14 mouse cellular contexts compared by ENCODE assay signal in the genomic region with DNA sequence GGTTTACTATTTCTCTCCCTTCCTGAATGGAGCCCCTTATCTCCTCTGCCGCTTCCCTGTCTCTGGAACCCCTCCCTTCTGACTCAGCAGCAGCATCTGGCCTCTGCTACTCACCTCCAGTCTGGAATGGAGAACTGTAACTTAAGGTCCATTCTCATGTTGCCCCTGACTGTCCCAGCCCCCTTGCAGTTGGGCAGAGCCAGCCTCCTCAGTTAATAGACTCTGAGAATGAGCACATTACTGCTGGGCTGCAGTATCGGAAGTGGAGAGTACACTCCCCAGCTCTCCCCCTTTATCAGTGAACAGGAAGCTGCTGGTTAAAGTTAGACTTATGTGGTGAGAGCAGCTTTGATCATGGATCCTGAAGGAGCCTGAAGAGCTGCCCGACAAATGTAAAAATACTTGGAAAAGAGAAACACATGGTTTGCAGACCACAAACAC. TPM values are rescaled to one million over a fixed set of nuclear protein-coding genes. Genes with fewer than 3 reads are reported as not detected.
DNase-seq lines count a peak whose midpoint lies in the region; ATAC-seq lines count a peak whose summit lies in the region.
"Had no signal": no experiment of that assay in that cellular context is flagged by ENCODE, and none has a peak within 500 bp of the region (broad histone marks: within the 10 kb centered on the region; RNA-seq: fewer than 3 reads in every experiment).

No protein-coding gene starts in this region.

- H3K4me1 ChIP-seq in heart, embryonic 14.5 days (ENCODE audit: control insufficient read depth in 2 of 2, insufficient read depth in 2 of 2, low read length in 2 of 2): peaks cover 10 to 24% of the 10 kb centered on the region in 2 experiments
- H3K4me1 ChIP-seq in megakaryocyte, embryonic 14.5 days: peaks cover 93% of the 10 kb centered on the region
- no peaks in the 10 kb centered on the region for H3K4me1 ChIP-seq in forebrain, embryonic 13.5 days
- no peaks in the 10 kb centered on the region for H3K4me1 ChIP-seq in forebrain, embryonic 11.5 days (replicated peaks; ENCODE audit: control insufficient read depth, insufficient read depth, low read length)
- H3K4me1 ChIP-seq: neural tube, embryonic 15.5 days had no signal

- no peak overlapping the region for H3K4me2 ChIP-seq in heart, embryonic 14.5 days (ENCODE audit: low read length)
- H3K4me2 ChIP-seq in forebrain, embryonic 13.5 days: no peak overlapping the region
- H3K4me2 ChIP-seq in forebrain, embryonic 11.5 days (ENCODE audit: low read depth, low read length, severe bottlenecking): no peak overlapping the region
- H3K4me2 ChIP-seq: embryonic facial prominence, embryonic 13.5 days; neural tube, embryonic 15.5 days had no signal

- H3K27me3 ChIP-seq in heart, embryonic 14.5 days (ENCODE audit: control insufficient read depth, insufficient read depth, low read length): no peaks in the 10 kb centered on the region
- no peaks in the 10 kb centered on the region for H3K27me3 ChIP-seq in megakaryocyte, embryonic 14.5 days (replicated peaks)
- no peaks in the 10 kb centered on the region for H3K27me3 ChIP-seq in forebrain, embryonic 13.5 days
- H3K27me3 ChIP-seq in forebrain, embryonic 11.5 days (ENCODE audit: control insufficient read depth, insufficient read depth, low read length): no peaks in the 10 kb centered on the region
- H3K27me3 ChIP-seq: CH12.LX; embryonic facial prominence, embryonic 13.5 days; neural tube, embryonic 15.5 days had no signal

- H3K4me3 ChIP-seq in heart, embryonic 14.5 days (ENCODE audit: control insufficient read depth in 1 of 2, insufficient read depth in 1 of 2, low read depth in 1 of 2, low read length in 2 of 2): no peak overlapping the region
- peak overlapping the region; percentile 88 for H3K4me3 ChIP-seq in megakaryocyte, embryonic 14.5 days (replicated peaks)
- H3K4me3 ChIP-seq in forebrain, embryonic 13.5 days: no peak overlapping the region
- H3K4me3 ChIP-seq in forebrain, embryonic 11.5 days (ENCODE audit: low read depth, low read length): no peak overlapping the region
- H3K4me3 ChIP-seq: embryonic facial prominence, embryonic 13.5 days; left cerebral cortex, adult 2 months; neural tube, embryonic 15.5 days had no signal

- 0 out of 4 replicates have a peak overlapping the region, but pooled peaks of 1 of the 2 experiments have one; percentile 17 for H3K27ac ChIP-seq in heart, embryonic 14.5 days (replicated peaks in 1 of 2; ENCODE audit: control insufficient read depth in 1 of 2, insufficient read depth in 1 of 2, low read depth in 2 of 2, low read length in 2 of 2)
- H3K27ac ChIP-seq in forebrain, embryonic 13.5 days: no peak overlapping the region
- H3K27ac ChIP-seq in forebrain, embryonic 11.5 days (ENCODE audit: low read depth, low read length): no peak overlapping the region
- H3K27ac ChIP-seq: embryonic facial prominence, embryonic 13.5 days; left cerebral cortex, adult 2 months; neural tube, embryonic 15.5 days had no signal

- DNase-seq in heart, postnatal 36 days: no peak
- DNase-seq in CD4-positive, CD25-positive, alpha-beta regulatory T cell, adult 2 months (ENCODE audit: low read depth, low spot score): peak; percentile 67
- DNase-seq in embryo, embryonic 10.5 days (ENCODE audit: low spot score): no peak
- DNase-seq in forebrain, embryonic 11.5 days (ENCODE audit: low spot score): no peak
- DNase-seq: gastrocnemius, postnatal 14 days; kidney, adult 2 months had no signal

- H3K9me3 ChIP-seq in heart, embryonic 14.5 days (ENCODE audit: control insufficient read depth, low read length): no peaks in the 10 kb centered on the region
- H3K9me3 ChIP-seq in megakaryocyte, embryonic 14.5 days: no peaks in the 10 kb centered on the region
- H3K9me3 ChIP-seq in forebrain, embryonic 13.5 days (replicated peaks): no peaks in the 10 kb centered on the region
- no peaks in the 10 kb centered on the region for H3K9me3 ChIP-seq in forebrain, embryonic 11.5 days (ENCODE audit: control insufficient read depth, low read length)
- H3K9me3 ChIP-seq: embryonic facial prominence, embryonic 13.5 days; neural tube, embryonic 15.5 days had no signal

- intact Hi-C loops in heart, postnatal 36 days (cut with DNase I): no loop called here

- no peak overlapping the region for H3K9ac ChIP-seq in heart, embryonic 14.5 days (ENCODE audit: low read length)
- no peak overlapping the region for H3K9ac ChIP-seq in forebrain, embryonic 13.5 days
- H3K9ac ChIP-seq in forebrain, embryonic 11.5 days (ENCODE audit: low read length): no peak overlapping the region
- H3K9ac ChIP-seq: embryonic facial prominence, embryonic 13.5 days; neural tube, embryonic 15.5 days had no signal

- ATAC-seq in heart, embryonic 14.5 days (ENCODE audit: insufficient number of reproducible peaks, insufficient read depth, low FRiP score, low read depth): peak; percentile 58; the same call in 1 of the 2 replicates
- peak; percentile 47 to 59; a peak in 3 of 4 replicates for ATAC-seq in hematopoietic stem cell, adult 5-6 weeks (replicated peaks in 1 of 2; ENCODE audit: insufficient read depth in 1 of 2, low FRiP score in 2 of 2, low TSS enrichment in 1 of 2, low read depth in 1 of 2, poor library complexity in 2 of 2, severe bottlenecking in 2 of 2)
- ATAC-seq in forebrain, embryonic 13.5 days: no peak
- no peak for ATAC-seq in forebrain, embryonic 11.5 days (replicated peaks; ENCODE audit: low FRiP score)

- no peaks in the 10 kb centered on the region for H3K36me3 ChIP-seq in heart, embryonic 14.5 days (ENCODE audit: control insufficient read depth, insufficient read depth, low read length)
- no peaks in the 10 kb centered on the region for H3K36me3 ChIP-seq in megakaryocyte, embryonic 14.5 days (replicated peaks; ENCODE audit: low read length)
- no peaks in the 10 kb centered on the region for H3K36me3 ChIP-seq in forebrain, embryonic 13.5 days (ENCODE audit: poor library complexity, severe bottlenecking)
- no peaks in the 10 kb centered on the region for H3K36me3 ChIP-seq in forebrain, embryonic 11.5 days (ENCODE audit: control insufficient read depth, insufficient read depth, low read length)
- H3K36me3 ChIP-seq: embryonic facial prominence, embryonic 13.5 days; neural tube, embryonic 15.5 days had no signal

- 10% methylated on average over 3 of the region's 3 CpGs for WGBS in heart, embryonic 14.5 days
- 79% methylated on average over 3 of the region's 3 CpGs for WGBS in forebrain, embryonic 13.5 days
- WGBS in forebrain, embryonic 11.5 days: 75% methylated on average over 3 of the region's 3 CpGs

RNA-seq across cellular contexts. Expression of a gene that starts 10.7 kb away (rescaled TPM):
- polyA plus RNA-seq in heart, embryonic 14.5 days (2014; fragmentation: Nextera tagmentation; extraction: Ambion mirVana): 99.7 and 105 TPM in 2 replicates
- total RNA-seq in heart, postnatal 36 days (2021): 100 to 1,000 TPM; 281 to 377 TPM
- 74.5 and 93.6 TPM in 2 replicates for total RNA-seq in hematopoietic stem cell, adult 5-6 weeks (2017)
- polyA plus RNA-seq in megakaryocyte, embryonic 14.5 days (2012; ENCODE audit: insufficient read depth, low replicate concordance): 188 and 443 TPM in 2 replicates
- polyA plus RNA-seq in forebrain, embryonic 13.5 days (2015; fragmentation: Nextera tagmentation; extraction: Ambion mirVana): 50.9 and 53.9 TPM in 2 replicates
- polyA plus RNA-seq in forebrain, embryonic 11.5 days (2014; fragmentation: Nextera tagmentation; extraction: Ambion mirVana): 52.6 and 56.9 TPM in 2 replicates

RNA-seq across cellular contexts. Expression of a gene that starts 46.6 kb away (rescaled TPM):
- polyA plus RNA-seq in heart, embryonic 14.5 days (2014; fragmentation: Nextera tagmentation; extraction: Ambion mirVana): not detected in 2 replicates
- total RNA-seq in heart, postnatal 36 days (2021): under 1 TPM; 0.33 to 0.38 TPM
- not detected in 2 replicates for total RNA-seq in hematopoietic stem cell, adult 5-6 weeks (2017)
- not detected in 2 replicates for polyA plus RNA-seq in megakaryocyte, embryonic 14.5 days (2012; ENCODE audit: insufficient read depth, low replicate concordance)
- not detected in 2 replicates for polyA plus RNA-seq in forebrain, embryonic 13.5 days (2015; fragmentation: Nextera tagmentation; extraction: Ambion mirVana)
- not detected in 2 replicates for polyA plus RNA-seq in forebrain, embryonic 11.5 days (2014; fragmentation: Nextera tagmentation; extraction: Ambion mirVana)
- total RNA-seq: gastrocnemius, postnatal 14 days had no signal

RNA-seq across cellular contexts. Expression of a gene that starts 58.6 kb away (rescaled TPM):
- 0.19 and 0.35 TPM in 2 replicates for polyA plus RNA-seq in heart, embryonic 14.5 days (2014; fragmentation: Nextera tagmentation; extraction: Ambion mirVana)
- total RNA-seq in heart, postnatal 36 days (2021): 1 to 10 TPM; 1.2 to 2.0 TPM
- 62.6 and 97.6 TPM in 2 replicates for total RNA-seq in hematopoietic stem cell, adult 5-6 weeks (2017)
- polyA plus RNA-seq in megakaryocyte, embryonic 14.5 days (2012; ENCODE audit: insufficient read depth, low replicate concordance): 0.21 and 3.4 TPM in 2 replicates
- 0.12 and 0.26 TPM in 2 replicates for polyA plus RNA-seq in forebrain, embryonic 13.5 days (2015; fragmentation: Nextera tagmentation; extraction: Ambion mirVana)
- polyA plus RNA-seq in forebrain, embryonic 11.5 days (2014; fragmentation: Nextera tagmentation; extraction: Ambion mirVana): 0.09 and 0.51 TPM in 2 replicates

Comparison
In these comparisons a context has a peak if more than half of its experiments do, and no peak if none do; other contexts are left out.
1. ATAC-seq: peak in heart, embryonic 14.5 days (single experiment) and hematopoietic stem cell, adult 5-6 weeks (2 of 2); none in forebrain, embryonic 13.5 days (single experiment) and forebrain, embryonic 11.5 days (single experiment).